Mouse (Mus musculus) ES-Bruce4 (cell line): ENCODE data around the gene Ubqln2. TPM values are rescaled to one million over a fixed set of nuclear protein-coding genes. Genes with fewer than 3 reads are reported as not detected.

Source experiments
- H3K27ac ChIP-seq: 2 replicates; pipeline ENCODE4 v1.5.1; 2012; ENCODE audit warnings: low read length, inconsistent platforms; ENCODE audit not compliant: insufficient read depth
- H3K27me3 ChIP-seq: 2 replicates; pipeline ENCODE4 v1.6.1; 2012; ENCODE audit warnings: mild to moderate bottlenecking, low read length, inconsistent platforms; ENCODE audit not compliant: control insufficient read depth, poor library complexity, insufficient read depth, severe bottlenecking
- H3K36me3 ChIP-seq: 2 replicates; pipeline ENCODE4 v1.6.1; 2012; ENCODE audit warnings: inconsistent platforms, mild to moderate bottlenecking, low read length, moderate library complexity; ENCODE audit not compliant: control insufficient read depth, poor library complexity, insufficient read depth, severe bottlenecking
- H3K4me1 ChIP-seq: one replicate; pipeline ENCODE4 v1.8.1; 2011; ENCODE audit warnings: low read length; ENCODE audit not compliant: control insufficient read depth, insufficient read depth
- H3K4me3 ChIP-seq: 2 replicates; pipeline ENCODE4 v1.5.1; 2011; ENCODE audit warnings: low read depth, mild to moderate bottlenecking, low read length
- H3K9ac ChIP-seq: 2 replicates; pipeline ENCODE4 v1.6.1; 2012; ENCODE audit warnings: low read depth, mild to moderate bottlenecking, inconsistent platforms; ENCODE audit not compliant: poor library complexity, severe bottlenecking
- H3K9me3 ChIP-seq: replicated peaks from 2 replicates; pipeline ENCODE4 v1.6.1; 2012; ENCODE audit warnings: mild to moderate bottlenecking, low read length, inconsistent platforms; ENCODE audit not compliant: control insufficient read depth, poor library complexity, insufficient read depth, severe bottlenecking
- CTCF ChIP-seq: IDR thresholded peaks from one replicate; pipeline ENCODE4 v1.8.1; 2011; ENCODE audit warnings: low read depth, low read length
- EP300 ChIP-seq: IDR thresholded peaks from 2 replicates; pipeline ENCODE4 v1.6.1; 2011; ENCODE audit warnings: low read depth, low read length; ENCODE audit not compliant: insufficient read depth
- POLR2A ChIP-seq: IDR thresholded peaks from one replicate; pipeline ENCODE4 v1.8.1; 2011; ENCODE audit warnings: low read length; ENCODE audit not compliant: insufficient read depth
- polyA plus RNA-seq: library from polyadenylated mRNA; stranded (reverse); fragments of >200 nt; gene quantifications from 2 replicates; pipeline ENCODE4 v1.2.4, GENCODE M21; 2011; ENCODE audit warnings: low read depth; ENCODE audit not compliant: missing spikeins, insufficient read depth, insufficient read length

Gene Ubqln2
- polyA plus RNA-seq, 1 experiment: 44.3 TPM

DNA sequence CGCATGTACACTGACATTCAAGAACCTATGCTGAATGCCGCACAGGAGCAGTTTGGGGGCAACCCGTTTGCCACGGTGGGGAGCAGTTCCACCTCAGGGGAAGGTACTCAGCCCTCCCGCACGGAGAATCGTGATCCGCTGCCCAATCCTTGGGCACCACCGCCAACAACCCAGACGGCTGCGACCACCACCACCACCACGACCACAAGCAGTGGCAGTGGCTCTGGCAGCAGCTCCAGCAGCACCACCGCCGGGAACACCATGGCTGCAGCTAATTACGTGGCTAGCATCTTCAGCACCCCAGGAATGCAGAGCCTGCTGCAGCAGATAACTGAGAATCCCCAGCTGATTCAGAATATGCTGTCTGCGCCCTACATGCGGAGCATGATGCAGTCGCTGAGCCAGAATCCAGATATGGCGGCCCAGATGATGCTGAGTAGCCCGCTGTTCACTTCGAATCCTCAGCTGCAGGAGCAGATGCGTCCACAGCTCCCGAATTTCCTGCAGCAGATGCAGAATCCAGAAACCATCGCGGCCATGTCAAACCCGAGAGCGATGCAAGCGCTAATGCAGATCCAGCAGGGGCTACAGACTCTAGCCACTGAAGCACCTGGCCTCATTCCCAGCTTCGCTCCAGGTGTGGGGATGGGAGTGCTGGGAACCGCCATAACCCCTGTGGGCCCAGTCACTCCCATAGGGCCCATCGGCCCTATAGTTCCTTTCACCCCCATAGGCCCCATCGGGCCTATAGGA is 1.4 kb downstream of the Ubqln2 start:
- TF ChIP-seq CTCF (no peak), POLR2A (no peak), EP300 (no peak)
- H3K9me3 ChIP-seq: no peaks in the 10 kb centered on the region
- no peaks in the 10 kb centered on the region for H3K36me3 ChIP-seq
- H3K27ac ChIP-seq: no peak overlapping the region
- no peaks in the 10 kb centered on the region for H3K27me3 ChIP-seq
- H3K4me1 ChIP-seq: no peaks in the 10 kb centered on the region
- H3K9ac ChIP-seq: peak overlapping the region; percentile 85
- peak overlapping the region; percentile 82 for H3K4me3 ChIP-seq

DNA sequence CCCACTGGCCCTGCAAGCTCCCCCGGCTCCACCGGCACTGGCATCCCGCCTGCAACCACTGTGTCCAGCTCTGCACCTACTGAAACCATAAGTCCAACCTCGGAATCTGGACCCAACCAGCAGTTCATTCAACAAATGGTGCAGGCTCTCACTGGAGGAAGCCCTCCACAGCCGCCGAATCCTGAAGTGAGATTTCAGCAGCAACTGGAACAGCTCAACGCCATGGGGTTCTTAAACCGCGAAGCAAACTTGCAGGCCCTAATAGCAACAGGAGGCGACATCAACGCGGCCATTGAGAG is 2.0 kb downstream of the Ubqln2 start:
- Histone ChIP-seq H3K9ac (peak overlapping the region; percentile 85; the same call in 1 of the 2 replicates), H3K27ac (no peak overlapping the region), H3K9me3 (no peaks in the 10 kb centered on the region), H3K27me3 (no peaks in the 10 kb centered on the region), H3K36me3 (no peaks in the 10 kb centered on the region), H3K4me1 (no peaks in the 10 kb centered on the region), H3K4me3 (peak overlapping the region; percentile 82)
- no peak for TF ChIP-seq CTCF
- no peak for TF ChIP-seq EP300
- TF ChIP-seq POLR2A: no peak

DNA sequence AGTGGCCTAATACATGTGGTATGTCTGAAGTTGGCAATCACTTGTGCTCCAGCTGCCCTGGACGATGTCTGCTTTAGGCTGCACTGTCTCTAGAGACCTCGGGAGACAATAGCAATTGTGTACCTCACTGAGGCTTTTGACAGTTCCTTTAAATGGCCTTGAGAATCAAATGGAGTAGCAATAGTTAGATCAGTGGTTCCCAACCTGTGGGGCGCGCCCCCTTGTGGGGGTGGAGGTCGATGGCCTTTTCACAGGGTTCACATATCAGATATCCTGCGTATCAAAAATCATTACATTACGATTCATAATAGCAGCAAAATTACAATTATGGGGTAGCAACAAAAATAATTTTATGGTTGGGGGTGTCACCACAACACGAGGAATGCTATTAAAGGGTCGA is 7.9 kb downstream of the Ubqln2 start:
- no peak overlapping the region for H3K4me3 ChIP-seq
- TF ChIP-seq CTCF: peak; percentile 49
- no peak for TF ChIP-seq EP300
- no peaks in the 10 kb centered on the region for H3K36me3 ChIP-seq
- H3K9me3 ChIP-seq: no peaks in the 10 kb centered on the region
- no peak overlapping the region for H3K9ac ChIP-seq
- H3K27ac ChIP-seq: no peak overlapping the region
- H3K4me1 ChIP-seq: no peaks in the 10 kb centered on the region
- no peaks in the 10 kb centered on the region for H3K27me3 ChIP-seq

DNA sequence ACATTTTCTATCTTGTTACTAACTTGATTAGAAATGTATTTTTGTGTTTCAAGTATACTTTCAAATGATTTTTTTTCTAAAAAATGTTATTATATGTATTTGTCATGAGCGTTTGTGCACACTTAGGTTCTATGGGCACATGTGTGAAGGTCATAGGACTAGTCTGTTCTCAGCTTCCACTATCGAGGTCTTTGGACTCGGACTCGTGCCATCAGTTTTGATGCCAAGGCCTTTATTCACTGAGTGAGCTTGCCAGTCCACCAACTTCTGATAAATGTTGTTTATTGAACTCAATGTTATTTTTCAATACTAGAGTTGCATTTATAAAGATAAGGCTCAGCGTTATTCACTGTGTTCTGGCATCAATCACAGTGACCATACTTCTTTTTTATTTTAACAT is 17.5 kb downstream of the Ubqln2 start:
- Histone ChIP-seq H3K36me3 (no peaks in the 10 kb centered on the region), H3K9me3 (no peaks in the 10 kb centered on the region), H3K27me3 (no peaks in the 10 kb centered on the region), H3K27ac (no peak overlapping the region), H3K4me1 (no peaks in the 10 kb centered on the region), H3K4me3 (no peak overlapping the region), H3K9ac (no peak overlapping the region)
- no peak for TF ChIP-seq EP300
- no peak for TF ChIP-seq POLR2A
- no peak for TF ChIP-seq CTCF

DNA sequence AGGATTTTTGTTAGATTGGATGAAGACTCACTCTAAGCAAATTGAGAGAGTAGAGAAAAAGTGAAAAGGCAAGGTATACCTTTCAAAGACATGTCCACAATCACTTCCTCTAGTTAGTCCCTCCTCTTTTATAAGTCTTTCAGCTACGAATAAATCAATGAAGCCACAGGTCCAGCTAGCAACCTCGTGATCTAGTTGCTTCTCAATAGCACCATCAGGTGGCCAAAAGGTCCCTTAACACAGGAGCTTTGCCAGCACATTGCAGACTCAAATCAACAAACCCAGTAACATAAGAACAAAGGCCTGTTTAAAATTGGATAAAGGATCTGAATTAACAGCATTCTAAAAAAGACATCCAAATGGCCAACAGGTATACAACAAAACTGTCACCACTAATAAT is 30.4 kb downstream of the Ubqln2 start:
- Histone ChIP-seq H3K9ac (no peak overlapping the region), H3K27ac (no peak overlapping the region), H3K4me1 (no peaks in the 10 kb centered on the region), H3K27me3 (no peaks in the 10 kb centered on the region), H3K36me3 (no peaks in the 10 kb centered on the region), H3K4me3 (no peak overlapping the region), H3K9me3 (0 out of 2 replicates have a peak, but pooled peaks cover 6% of the 10 kb centered on the region)
- TF ChIP-seq CTCF (no peak), POLR2A (no peak), EP300 (no peak)

Other genes starting within 250 kb of the Ubqln2 start
- gene Cypt3, start 60.4 kb downstream of the Ubqln2 start, polyA plus RNA-seq: not detected in 2 replicates
- gene Kctd12b, start 198.2 kb downstream of the Ubqln2 start, polyA plus RNA-seq: 3.7 and 3.9 TPM in 2 replicates
- 31.0 and 37.3 TPM in 2 replicates for gene Nbdy, start 225.4 kb downstream of the Ubqln2 start, polyA plus RNA-seq